Mouse (Mus musculus): ENCODE results near the gene Hoxc9. TPM values are rescaled to one million over a fixed set of nuclear protein-coding genes. Genes with fewer than 3 reads are reported as not detected.
A peak's percentile ranks its signal among the peaks of the same experiment; 100 is the strongest.

Hoxc9 gene
- polyA plus RNA-seq, 1 experiment: 2.1 TPM

- TF ChIP-seq CTCF (IDR thresholded peaks at IDR 0.05; ENCODE audit: control insufficient read depth, insufficient read depth, insufficient replicate concordance, low read depth, low read length): no peak
- TF ChIP-seq POLR2A (IDR thresholded peaks at IDR 0.05; ENCODE audit: control insufficient read depth, low read depth, low read length): no peak
- no peak overlapping the region for H3K27ac ChIP-seq (ENCODE audit: control insufficient read depth, insufficient read depth, low read depth, low read length)
- no peaks in the 10 kb centered on the region for H3K36me3 ChIP-seq (ENCODE audit: control insufficient read depth, insufficient read depth, low read length)
- no peak overlapping the region for H3K4me3 ChIP-seq (ENCODE audit: control insufficient read depth, low read depth, low read length)
- peaks cover 13% of the 10 kb centered on the region for H3K4me1 ChIP-seq (ENCODE audit: control insufficient read depth, insufficient read depth, low read length)
- H3K27me3 ChIP-seq (ENCODE audit: control insufficient read depth, insufficient read depth, low read length): peaks cover 17% of the 10 kb centered on the region
Measured at GRCm38 (mm10) chr15:102939256-102940155, 36.7 kb upstream of the Hoxc9 start.

- Histone ChIP-seq H3K36me3 (ENCODE audit: control insufficient read depth, insufficient read depth, low read length) (no peaks in the 10 kb centered on the region), H3K27ac (ENCODE audit: control insufficient read depth, insufficient read depth, low read depth, low read length) (no peak overlapping the region), H3K27me3 (ENCODE audit: control insufficient read depth, insufficient read depth, low read length) (peaks cover 8% of the 10 kb centered on the region), H3K4me1 (ENCODE audit: control insufficient read depth, insufficient read depth, low read length) (peaks cover 9% of the 10 kb centered on the region), H3K4me3 (ENCODE audit: control insufficient read depth, low read depth, low read length) (peak overlapping the region; percentile 81)
- TF ChIP-seq POLR2A (IDR thresholded peaks at IDR 0.05; ENCODE audit: control insufficient read depth, low read depth, low read length): no peak
- no peak for TF ChIP-seq CTCF (IDR thresholded peaks at IDR 0.05; ENCODE audit: control insufficient read depth, insufficient read depth, insufficient replicate concordance, low read depth, low read length)
Measured at GRCm38 (mm10) chr15:102942739-102943467, 33.3 kb upstream of the Hoxc9 start.

- H3K4me1 ChIP-seq (ENCODE audit: control insufficient read depth, insufficient read depth, low read length): peaks cover 9% of the 10 kb centered on the region
- no peaks in the 10 kb centered on the region for H3K36me3 ChIP-seq (ENCODE audit: control insufficient read depth, insufficient read depth, low read length)
- no peak for TF ChIP-seq CTCF (IDR thresholded peaks at IDR 0.05; ENCODE audit: control insufficient read depth, insufficient read depth, insufficient replicate concordance, low read depth, low read length)
- TF ChIP-seq POLR2A (IDR thresholded peaks at IDR 0.05; ENCODE audit: control insufficient read depth, low read depth, low read length): no peak
- no peak overlapping the region for H3K27ac ChIP-seq (ENCODE audit: control insufficient read depth, insufficient read depth, low read depth, low read length)
- peaks cover 8% of the 10 kb centered on the region for H3K27me3 ChIP-seq (ENCODE audit: control insufficient read depth, insufficient read depth, low read length)
- H3K4me3 ChIP-seq (ENCODE audit: control insufficient read depth, low read depth, low read length): peak overlapping the region; percentile 81
Measured at GRCm38 (mm10) chr15:102943468-102943813, 32.8 kb upstream of the Hoxc9 start.

GRCm38 (mm10) chr15:102945185-102946077, 30.8 kb upstream of the Hoxc9 start:
- H3K27ac ChIP-seq (ENCODE audit: control insufficient read depth, insufficient read depth, low read depth, low read length): no peak overlapping the region
- peaks cover 10% of the 10 kb centered on the region for H3K27me3 ChIP-seq (ENCODE audit: control insufficient read depth, insufficient read depth, low read length)
- H3K36me3 ChIP-seq (ENCODE audit: control insufficient read depth, insufficient read depth, low read length): no peaks in the 10 kb centered on the region
- no peak for TF ChIP-seq CTCF (IDR thresholded peaks at IDR 0.05; ENCODE audit: control insufficient read depth, insufficient read depth, insufficient replicate concordance, low read depth, low read length)
- no peak for TF ChIP-seq POLR2A (IDR thresholded peaks at IDR 0.05; ENCODE audit: control insufficient read depth, low read depth, low read length)
- H3K4me1 ChIP-seq (ENCODE audit: control insufficient read depth, insufficient read depth, low read length): peaks cover 9% of the 10 kb centered on the region
- H3K4me3 ChIP-seq (ENCODE audit: control insufficient read depth, low read depth, low read length): no peak overlapping the region

- Histone ChIP-seq H3K4me1 (ENCODE audit: control insufficient read depth, insufficient read depth, low read length) (peaks cover 9% of the 10 kb centered on the region), H3K36me3 (ENCODE audit: control insufficient read depth, insufficient read depth, low read length) (no peaks in the 10 kb centered on the region), H3K27me3 (ENCODE audit: control insufficient read depth, insufficient read depth, low read length) (peaks cover 11% of the 10 kb centered on the region), H3K4me3 (ENCODE audit: control insufficient read depth, low read depth, low read length) (no peak overlapping the region), H3K27ac (ENCODE audit: control insufficient read depth, insufficient read depth, low read depth, low read length) (no peak overlapping the region)
- TF ChIP-seq POLR2A (IDR thresholded peaks at IDR 0.05; ENCODE audit: control insufficient read depth, low read depth, low read length) (no peak), CTCF (IDR thresholded peaks at IDR 0.05; ENCODE audit: control insufficient read depth, insufficient read depth, insufficient replicate concordance, low read depth, low read length) (no peak)
Measured at GRCm38 (mm10) chr15:102947276-102947675, 29.0 kb upstream of the Hoxc9 start.

GRCm38 (mm10) chr15:102948842-102949241, 27.4 kb upstream of the Hoxc9 start:
- Histone ChIP-seq H3K4me1 (ENCODE audit: control insufficient read depth, insufficient read depth, low read length) (peaks cover 2% of the 10 kb centered on the region; the same call in 1 of the 2 replicates), H3K27ac (ENCODE audit: control insufficient read depth, insufficient read depth, low read depth, low read length) (no peak overlapping the region), H3K36me3 (ENCODE audit: control insufficient read depth, insufficient read depth, low read length) (no peaks in the 10 kb centered on the region), H3K4me3 (ENCODE audit: control insufficient read depth, low read depth, low read length) (no peak overlapping the region), H3K27me3 (ENCODE audit: control insufficient read depth, insufficient read depth, low read length) (peaks cover 2% of the 10 kb centered on the region)
- TF ChIP-seq POLR2A (IDR thresholded peaks at IDR 0.05; ENCODE audit: control insufficient read depth, low read depth, low read length) (no peak), CTCF (IDR thresholded peaks at IDR 0.05; ENCODE audit: control insufficient read depth, insufficient read depth, insufficient replicate concordance, low read depth, low read length) (no peak)

Data from testis, adult 2 months (tissue).